Mouse (Mus musculus): Measurements from ENCODE around the gene Paqr5.

Gene Paqr5

GRCm38 (mm10) chr9:62026600-62026999 lies at the start of gene Paqr5:
Gene Paqr5 (minus strand): TSS chr9:62026856.
- peak; percentile 21 to 22 for DNase-seq (ENCODE audit: low spot score in 2 of 2)

- DNase-seq (ENCODE audit: low spot score in 2 of 2) = no peak
Observed at GRCm38 (mm10) chr9:62062234-62062633, 35.6 kb upstream of the Paqr5 start.

GRCm38 (mm10) chr9:62060431-62060830 lies 33.8 kb upstream of the Paqr5 start:
- DNase-seq (ENCODE audit: low spot score in 2 of 2) = no peak

GRCm38 (mm10) chr9:62059941-62060340 lies 33.3 kb upstream of the Paqr5 start:
- no peak for DNase-seq (ENCODE audit: low spot score in 2 of 2)

- DNase-seq (ENCODE audit: low spot score in 2 of 2) = peak; percentile 15 to 39
Observed at GRCm38 (mm10) chr9:62057881-62058506, 31.3 kb upstream of the Paqr5 start.

- no peak for DNase-seq (ENCODE audit: low spot score in 2 of 2)
Observed at GRCm38 (mm10) chr9:62056206-62056605, 29.6 kb upstream of the Paqr5 start.

- no peak for DNase-seq (ENCODE audit: low spot score in 2 of 2)
Observed at GRCm38 (mm10) chr9:62050801-62051200, 24.1 kb upstream of the Paqr5 start.

- DNase-seq (ENCODE audit: low spot score in 2 of 2) = no peak
Observed at GRCm38 (mm10) chr9:62049166-62049565, 22.5 kb upstream of the Paqr5 start.

- DNase-seq (ENCODE audit: low spot score in 2 of 2) = no peak
Observed at GRCm38 (mm10) chr9:62042167-62042566, 15.5 kb upstream of the Paqr5 start.

GRCm38 (mm10) chr9:62040008-62040608 lies 13.5 kb upstream of the Paqr5 start:
- DNase-seq (ENCODE audit: low spot score in 2 of 2) = peak; percentile 61 to 67

- no peak for DNase-seq (ENCODE audit: low spot score in 2 of 2)
Observed at GRCm38 (mm10) chr9:62035806-62036205, 9.2 kb upstream of the Paqr5 start.

- DNase-seq (ENCODE audit: low spot score in 2 of 2) = no peak
Observed at GRCm38 (mm10) chr9:62032206-62032605, 5.5 kb upstream of the Paqr5 start.

- DNase-seq (ENCODE audit: low spot score in 2 of 2) = no peak
Observed at GRCm38 (mm10) chr9:62028072-62028471, 1.4 kb upstream of the Paqr5 start.

- no peak for DNase-seq (ENCODE audit: low spot score in 2 of 2)
Observed at GRCm38 (mm10) chr9:62025056-62025455, 1.6 kb downstream of the Paqr5 start.

- no peak for DNase-seq (ENCODE audit: low spot score in 2 of 2)
Observed at GRCm38 (mm10) chr9:62023879-62024278, 2.8 kb downstream of the Paqr5 start.

- DNase-seq (ENCODE audit: low spot score in 2 of 2) = no peak
Observed at GRCm38 (mm10) chr9:62022961-62023680, 3.5 kb downstream of the Paqr5 start.

GRCm38 (mm10) chr9:62021583-62022120 lies 5.0 kb downstream of the Paqr5 start:
- no peak for DNase-seq (ENCODE audit: low spot score in 2 of 2)

GRCm38 (mm10) chr9:62020259-62020658 lies 6.4 kb downstream of the Paqr5 start:
- no peak for DNase-seq (ENCODE audit: low spot score in 2 of 2)

- DNase-seq (ENCODE audit: low spot score in 2 of 2) = no peak
Observed at GRCm38 (mm10) chr9:62018229-62019093, 8.2 kb downstream of the Paqr5 start.

GRCm38 (mm10) chr9:62017329-62017728 lies 9.3 kb downstream of the Paqr5 start:
- no peak for DNase-seq (ENCODE audit: low spot score in 2 of 2)

GRCm38 (mm10) chr9:62015504-62015903 lies 11.2 kb downstream of the Paqr5 start:
- no peak for DNase-seq (ENCODE audit: low spot score in 2 of 2)

Data from spleen, postnatal 36 days (tissue).